Mouse (Mus musculus): Measurements from ENCODE around the gene Ap3s2. TPM values are rescaled to one million over a fixed set of nuclear protein-coding genes. Genes with fewer than 3 reads are reported as not detected.

Gene Ap3s2
- polyA plus RNA-seq, 1 experiment from 2014 or later: 54.6 TPM

DNA sequence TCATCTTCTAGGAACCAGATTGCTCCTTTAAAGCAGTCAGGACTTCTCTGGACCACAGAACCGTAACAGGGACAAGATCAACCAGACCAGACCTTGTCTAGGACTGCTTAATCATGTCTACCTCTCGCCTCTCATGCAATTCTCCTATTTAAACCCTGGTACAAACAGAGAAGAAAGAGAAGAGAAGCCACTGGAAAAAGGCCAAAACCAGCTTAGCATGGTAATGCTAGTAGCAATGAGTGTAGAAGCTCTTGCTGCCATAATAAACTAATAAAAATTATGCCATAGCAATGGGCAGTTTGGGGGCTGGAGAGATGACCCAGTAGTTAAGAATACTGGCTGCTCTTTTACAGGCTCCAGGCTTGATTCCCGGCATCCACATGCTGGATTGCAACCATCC lies 13.5 kb downstream of the Ap3s2 start:
- H3K27me3 ChIP-seq (ENCODE audit: insufficient read depth, poor library complexity, severe bottlenecking): no peaks in the 10 kb centered on the region
- 92% methylated on average over 3 of the region's 3 CpGs for WGBS
- H3K4me1 ChIP-seq (replicated peaks): no peaks in the 10 kb centered on the region
- no peak overlapping the region for H3K27ac ChIP-seq
- peaks cover 85% of the 10 kb centered on the region for H3K36me3 ChIP-seq
- no peak overlapping the region for H3K4me3 ChIP-seq
- no peaks in the 10 kb centered on the region for H3K9me3 ChIP-seq
- DNase-seq (ENCODE audit: low spot score): no peak

DNA sequence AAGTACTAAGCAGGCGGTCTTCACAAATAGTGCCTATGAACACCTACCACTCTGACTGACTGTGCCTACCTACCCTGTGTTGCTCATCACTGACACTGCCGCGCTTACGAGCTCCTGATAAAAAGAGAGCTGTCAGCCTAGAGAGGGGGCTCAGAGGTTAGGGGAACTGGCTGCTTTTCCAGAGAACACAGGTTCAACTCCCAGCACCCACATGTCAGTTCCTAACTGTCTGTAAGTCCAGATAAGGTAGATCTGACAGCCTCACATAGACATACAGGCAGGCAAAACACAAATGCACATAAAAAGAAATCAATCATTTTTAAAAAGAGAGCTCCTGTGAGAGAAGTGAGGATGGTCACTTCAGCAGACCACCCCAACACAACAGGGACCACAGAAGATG lies 15.3 kb downstream of the Ap3s2 start:
- 94% methylated on average over 4 of the region's 4 CpGs for WGBS
- Histone ChIP-seq H3K27me3 (ENCODE audit: insufficient read depth, poor library complexity, severe bottlenecking) (no peaks in the 10 kb centered on the region), H3K4me1 (replicated peaks) (no peaks in the 10 kb centered on the region), H3K36me3 (peaks cover 92% of the 10 kb centered on the region), H3K4me3 (no peak overlapping the region), H3K27ac (no peak overlapping the region), H3K9me3 (no peaks in the 10 kb centered on the region)
- DNase-seq (ENCODE audit: low spot score): no peak

GRCm38 (mm10) chr7:79903160-79903792 lies 17.2 kb downstream of the Ap3s2 start:
- Histone ChIP-seq H3K27me3 (ENCODE audit: insufficient read depth, poor library complexity, severe bottlenecking) (no peaks in the 10 kb centered on the region), H3K4me1 (replicated peaks) (no peaks in the 10 kb centered on the region), H3K9me3 (no peaks in the 10 kb centered on the region), H3K36me3 (peaks cover 91% of the 10 kb centered on the region), H3K27ac (no peak overlapping the region), H3K4me3 (no peak overlapping the region)
- no peak for DNase-seq (ENCODE audit: low spot score)
- WGBS: 93% methylated on average over 8 of the region's 8 CpGs

- H3K36me3 ChIP-seq: peaks cover 88% of the 10 kb centered on the region
- no peaks in the 10 kb centered on the region for H3K4me1 ChIP-seq (replicated peaks)
- no peak for DNase-seq (ENCODE audit: low spot score)
- H3K4me3 ChIP-seq: no peak overlapping the region
- H3K27me3 ChIP-seq (ENCODE audit: insufficient read depth, poor library complexity, severe bottlenecking): no peaks in the 10 kb centered on the region
- no peaks in the 10 kb centered on the region for H3K9me3 ChIP-seq
- 94% methylated on average over 6 of the region's 6 CpGs for WGBS
- no peak overlapping the region for H3K27ac ChIP-seq
Measured at GRCm38 (mm10) chr7:79900753-79901152, 19.7 kb downstream of the Ap3s2 start.

DNA sequence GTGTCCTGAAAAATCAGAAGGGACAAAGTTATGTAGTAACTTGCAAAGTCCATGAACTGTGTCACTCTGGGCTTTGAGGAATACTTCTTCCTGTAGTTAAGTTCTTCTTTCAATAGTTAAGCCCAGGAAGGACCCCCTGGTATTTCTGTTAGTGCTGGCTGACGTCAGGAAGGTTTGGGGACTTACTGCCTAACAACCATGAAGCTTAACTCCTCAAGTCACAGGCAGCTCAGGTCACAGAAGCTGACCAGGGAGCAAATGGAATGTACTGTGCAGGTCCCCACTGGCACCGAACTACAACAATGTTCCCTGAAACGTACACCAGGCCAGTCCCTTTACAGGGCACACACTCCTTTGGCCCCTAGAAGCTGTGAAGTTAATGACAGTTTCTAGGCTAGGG lies 25.2 kb downstream of the Ap3s2 start:
- H3K4me1 ChIP-seq (replicated peaks): no peaks in the 10 kb centered on the region
- no peak overlapping the region for H3K27ac ChIP-seq
- no peaks in the 10 kb centered on the region for H3K27me3 ChIP-seq (ENCODE audit: insufficient read depth, poor library complexity, severe bottlenecking)
- WGBS: 79% methylated on average over 3 of the region's 3 CpGs
- peaks cover 87% of the 10 kb centered on the region for H3K36me3 ChIP-seq
- H3K4me3 ChIP-seq: no peak overlapping the region
- DNase-seq (ENCODE audit: low spot score): no peak
- H3K9me3 ChIP-seq: no peaks in the 10 kb centered on the region

GRCm38 (mm10) chr7:79894790-79895189 lies 25.7 kb downstream of the Ap3s2 start:
- no peak for DNase-seq (ENCODE audit: low spot score)
- peaks cover 86% of the 10 kb centered on the region for H3K36me3 ChIP-seq
- no peak overlapping the region for H3K4me3 ChIP-seq
- H3K9me3 ChIP-seq: no peaks in the 10 kb centered on the region
- H3K27me3 ChIP-seq (ENCODE audit: insufficient read depth, poor library complexity, severe bottlenecking): no peaks in the 10 kb centered on the region
- 96% methylated on average over 1 of the region's 1 CpGs for WGBS
- H3K4me1 ChIP-seq (replicated peaks): no peaks in the 10 kb centered on the region
- no peak overlapping the region for H3K27ac ChIP-seq

DNA sequence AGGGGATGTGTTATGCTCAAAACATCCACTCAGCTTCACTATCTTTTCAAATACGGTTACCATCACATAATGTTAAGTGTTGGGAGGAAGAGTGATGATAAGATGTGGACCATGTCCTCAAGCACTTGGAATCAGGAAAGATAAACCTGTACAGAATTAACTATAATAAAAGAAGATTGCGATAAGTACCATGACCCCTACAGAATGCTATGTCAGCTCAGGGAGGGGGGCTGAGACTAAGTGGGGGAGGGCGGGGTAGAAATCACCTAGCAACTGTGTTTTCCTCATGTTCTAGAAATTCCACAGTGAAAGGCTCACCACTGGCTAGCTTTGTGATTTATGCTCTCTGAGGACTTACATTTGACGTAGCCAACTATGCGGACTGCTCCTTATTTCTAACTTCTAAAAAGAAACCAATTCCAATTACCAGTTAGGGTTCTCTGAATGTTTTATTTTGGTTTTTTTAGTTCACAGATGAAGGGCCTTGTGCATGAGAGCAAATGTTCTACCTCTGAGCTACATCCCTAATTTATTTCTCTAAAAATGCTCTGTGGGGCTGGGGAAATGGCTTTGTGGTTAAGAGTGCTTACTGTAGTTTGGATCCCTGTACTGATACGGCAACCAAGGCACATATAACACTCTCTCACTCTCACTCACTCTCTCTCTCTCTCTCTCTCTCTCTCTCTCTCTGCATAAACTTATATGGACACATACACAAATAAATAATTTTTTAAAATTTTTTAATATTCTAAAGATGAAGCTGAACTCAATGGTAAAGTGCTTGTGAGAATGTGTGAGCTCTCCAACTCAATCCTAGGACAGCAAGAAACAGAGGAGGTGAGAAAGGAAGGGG lies 27.6 kb downstream of the Ap3s2 start:
- Histone ChIP-seq H3K27ac (no peak overlapping the region), H3K9me3 (no peaks in the 10 kb centered on the region), H3K27me3 (ENCODE audit: insufficient read depth, poor library complexity, severe bottlenecking) (no peaks in the 10 kb centered on the region), H3K36me3 (peaks cover 80% of the 10 kb centered on the region), H3K4me3 (no peak overlapping the region), H3K4me1 (replicated peaks) (no peaks in the 10 kb centered on the region)
- no peak for DNase-seq (ENCODE audit: low spot score)
- WGBS: 92% methylated on average over 6 of the region's 6 CpGs

DNA sequence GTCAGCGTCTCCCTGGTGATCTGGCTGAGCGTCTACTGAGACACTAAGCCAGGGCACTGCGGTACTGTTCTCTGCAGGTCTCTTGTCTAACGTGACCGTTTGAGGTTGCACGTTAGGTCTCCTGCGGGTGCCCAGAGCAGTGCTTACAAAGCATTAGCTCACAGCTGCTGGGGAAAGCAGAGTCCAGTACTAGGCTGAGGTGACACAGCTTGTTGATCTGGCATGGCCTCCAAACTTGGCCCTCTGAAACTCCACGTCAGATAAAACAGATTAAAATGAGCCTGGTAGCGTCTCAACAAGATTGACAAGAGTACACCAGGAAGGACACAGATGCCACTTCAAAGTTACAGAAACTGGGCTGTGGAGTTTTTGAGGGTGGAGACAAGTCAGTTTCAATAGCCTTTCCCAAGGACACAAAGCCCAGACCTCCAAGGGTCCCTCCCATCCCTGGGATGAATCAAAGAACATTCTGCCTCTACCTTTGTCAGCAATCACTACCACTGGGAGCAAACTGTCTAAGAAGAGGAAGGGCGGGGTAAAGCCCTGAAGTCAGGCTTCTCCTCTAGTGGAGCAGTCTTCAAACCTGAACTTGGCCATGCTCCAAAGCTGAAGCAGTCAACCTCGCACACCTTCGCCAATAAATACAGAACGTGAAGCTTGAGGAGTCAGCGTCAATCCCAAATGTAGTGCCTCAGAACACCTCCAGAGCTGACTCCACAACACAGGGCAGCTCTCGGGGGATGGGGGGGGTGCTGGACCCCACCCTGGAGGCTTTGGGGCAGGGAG lies 29.8 kb downstream of the Ap3s2 start:
- Histone ChIP-seq H3K27ac (no peak overlapping the region), H3K4me3 (no peak overlapping the region), H3K4me1 (replicated peaks) (no peaks in the 10 kb centered on the region), H3K9me3 (no peaks in the 10 kb centered on the region), H3K27me3 (ENCODE audit: insufficient read depth, poor library complexity, severe bottlenecking) (no peaks in the 10 kb centered on the region), H3K36me3 (peaks cover 75% of the 10 kb centered on the region)
- DNase-seq (ENCODE audit: low spot score): no peak
- WGBS: 92% methylated on average over 15 of the region's 15 CpGs

DNA sequence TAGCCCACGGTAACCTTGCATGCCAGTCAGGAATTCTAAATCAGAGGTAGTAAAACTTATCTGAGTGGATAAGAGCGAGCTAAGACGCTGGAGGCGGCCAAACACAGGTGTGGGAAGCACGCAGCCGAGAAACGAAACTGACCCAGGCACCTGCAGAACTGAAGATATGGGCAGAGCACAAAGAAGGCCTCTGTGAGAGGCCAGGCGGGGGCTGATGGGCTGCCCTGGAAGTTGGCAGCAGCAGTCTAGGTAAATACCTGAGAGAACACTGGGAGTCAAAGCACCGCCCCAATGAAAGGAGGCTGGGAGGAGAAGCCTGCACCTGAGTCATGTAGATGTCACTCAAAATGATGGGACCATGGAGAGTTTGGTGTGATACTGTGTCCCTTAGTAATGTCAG lies 31.8 kb downstream of the Ap3s2 start:
- Histone ChIP-seq H3K4me1 (replicated peaks) (no peaks in the 10 kb centered on the region), H3K36me3 (peaks cover 65% of the 10 kb centered on the region), H3K4me3 (no peak overlapping the region), H3K27ac (no peak overlapping the region), H3K9me3 (no peaks in the 10 kb centered on the region), H3K27me3 (ENCODE audit: insufficient read depth, poor library complexity, severe bottlenecking) (no peaks in the 10 kb centered on the region)
- DNase-seq (ENCODE audit: low spot score): no peak
- WGBS: 94% methylated on average over 9 of the region's 9 CpGs

- Histone ChIP-seq H3K4me3 (no peak overlapping the region), H3K36me3 (peaks cover 79% of the 10 kb centered on the region), H3K9me3 (no peaks in the 10 kb centered on the region), H3K27ac (no peak overlapping the region), H3K4me1 (replicated peaks) (no peaks in the 10 kb centered on the region), H3K27me3 (ENCODE audit: insufficient read depth, poor library complexity, severe bottlenecking) (no peaks in the 10 kb centered on the region)
- DNase-seq (ENCODE audit: low spot score): no peak
- WGBS: 92% methylated on average over 7 of the region's 7 CpGs
Measured at GRCm38 (mm10) chr7:79883613-79884334, 36.7 kb downstream of the Ap3s2 start.

DNA sequence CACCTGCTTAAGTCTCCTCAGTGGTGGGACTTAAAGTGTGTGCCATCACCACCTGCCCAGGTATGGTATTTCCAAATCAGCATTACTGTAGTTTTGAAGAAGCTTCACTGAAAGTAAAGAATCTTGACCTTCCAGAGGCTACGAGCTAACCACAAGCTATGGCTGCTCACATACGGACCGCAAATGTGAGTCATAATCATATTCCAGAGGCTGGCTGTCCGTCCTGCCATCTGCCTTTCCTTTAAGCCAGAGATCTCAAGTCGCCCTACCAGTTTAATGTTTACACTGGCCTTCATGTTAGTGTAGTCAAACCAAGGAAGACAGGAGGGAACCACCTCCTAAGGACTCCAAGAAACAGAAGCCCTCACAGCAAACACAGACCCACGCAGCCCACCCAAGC lies 38.5 kb downstream of the Ap3s2 start:
- Histone ChIP-seq H3K27ac (no peak overlapping the region), H3K9me3 (no peaks in the 10 kb centered on the region), H3K4me3 (no peak overlapping the region), H3K27me3 (ENCODE audit: insufficient read depth, poor library complexity, severe bottlenecking) (no peaks in the 10 kb centered on the region), H3K4me1 (replicated peaks) (no peaks in the 10 kb centered on the region), H3K36me3 (peaks cover 80% of the 10 kb centered on the region)
- no peak for DNase-seq (ENCODE audit: low spot score)
- WGBS: 95% methylated on average over 6 of the region's 6 CpGs

GRCm38 (mm10) chr7:79880998-79881397 lies 39.5 kb downstream of the Ap3s2 start:
- no peaks in the 10 kb centered on the region for H3K4me1 ChIP-seq (replicated peaks)
- peaks cover 82% of the 10 kb centered on the region for H3K36me3 ChIP-seq
- no peak overlapping the region for H3K4me3 ChIP-seq
- 56% methylated on average over 3 of the region's 3 CpGs for WGBS
- DNase-seq (ENCODE audit: low spot score): no peak
- H3K27ac ChIP-seq: no peak overlapping the region
- H3K9me3 ChIP-seq: no peaks in the 10 kb centered on the region
- no peaks in the 10 kb centered on the region for H3K27me3 ChIP-seq (ENCODE audit: insufficient read depth, poor library complexity, severe bottlenecking)
